Mouse (Mus musculus) monocyte, adult 5-6 weeks (primary cell): ENCODE measurements around the gene Rfx4. TPM values are rescaled to one million over a fixed set of nuclear protein-coding genes. Genes with fewer than 3 reads are reported as not detected.

Experiments
- ATAC-seq: fragments of 153-309, 156-312 bp; replicated peaks from 2 replicates; pipeline ENCODE4 v1.8.0; 2017; ENCODE audit warnings: mild to moderate bottlenecking; ENCODE audit not compliant: low TSS enrichment, insufficient number of reproducible peaks, severe bottlenecking, poor library complexity, low FRiP score
- total RNA-seq: library from RNA; stranded (forward); fragments of 200-1000, 200-491, 200-594 nt; gene quantifications from 3 replicates; pipeline ENCODE4 v1.2.3, GENCODE M21; 2017

Rfx4 gene
- total RNA-seq, 1 experiment from 2014 or later, result not detected

DNA sequence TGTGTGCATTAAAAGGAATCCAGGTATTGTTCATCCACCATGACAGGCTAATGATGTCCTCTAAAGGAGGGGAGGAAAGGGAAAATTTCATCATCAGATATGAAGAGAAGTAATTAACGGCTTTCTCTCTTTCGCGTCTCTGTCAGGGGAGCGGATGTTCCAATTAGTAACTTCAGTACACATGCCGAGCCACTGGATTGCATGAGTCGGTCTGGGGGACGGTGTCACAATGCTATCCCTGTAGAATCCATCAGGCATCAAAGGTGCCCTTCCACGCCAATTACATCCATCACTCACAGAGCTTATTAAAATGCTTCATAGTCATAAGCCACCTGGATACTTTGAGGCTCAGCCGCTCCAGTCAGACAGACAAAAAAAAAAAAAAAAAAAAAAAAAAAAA lies 51.3 kb downstream of the Rfx4 start:
- ATAC-seq, result no peak

DNA sequence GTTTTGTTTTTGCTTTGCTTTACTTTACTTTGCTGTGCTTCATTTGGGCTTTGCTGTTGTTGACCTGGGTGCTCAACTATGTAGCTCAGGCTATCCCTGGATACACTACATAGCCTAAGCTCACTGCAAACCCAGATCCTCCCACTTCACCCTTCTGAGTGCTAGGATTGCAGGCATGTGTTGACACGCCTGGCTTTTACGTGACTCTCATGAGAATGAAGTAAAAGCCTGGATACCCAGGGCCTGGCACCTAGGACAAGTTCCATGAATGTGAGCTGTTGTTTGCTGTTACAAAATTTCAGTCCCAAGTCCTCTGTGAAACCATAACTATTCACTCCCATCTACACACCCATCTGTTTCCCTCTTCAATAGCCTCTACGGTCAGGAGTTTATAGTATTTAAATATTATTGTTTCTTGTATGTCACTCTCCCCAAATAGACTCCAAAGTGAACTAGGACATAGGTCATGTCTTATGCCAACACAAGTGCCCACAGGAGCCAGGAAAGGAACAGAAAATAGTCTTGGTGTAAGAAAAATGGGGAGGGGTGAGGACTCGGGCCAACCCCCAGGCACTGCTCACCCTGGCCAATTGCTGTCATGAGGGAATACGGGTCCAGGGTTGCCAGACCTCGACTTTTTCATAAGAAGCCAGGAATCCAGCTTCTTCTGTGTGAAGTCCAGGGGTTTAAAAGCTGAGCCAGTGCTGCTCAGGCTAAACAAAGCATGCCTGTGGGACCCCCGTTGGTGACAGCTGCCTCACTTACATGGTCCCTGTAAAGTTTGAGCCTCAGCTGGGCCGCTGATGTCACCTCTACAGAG lies 54.4 kb downstream of the Rfx4 start:
- ATAC-seq, result no peak

DNA sequence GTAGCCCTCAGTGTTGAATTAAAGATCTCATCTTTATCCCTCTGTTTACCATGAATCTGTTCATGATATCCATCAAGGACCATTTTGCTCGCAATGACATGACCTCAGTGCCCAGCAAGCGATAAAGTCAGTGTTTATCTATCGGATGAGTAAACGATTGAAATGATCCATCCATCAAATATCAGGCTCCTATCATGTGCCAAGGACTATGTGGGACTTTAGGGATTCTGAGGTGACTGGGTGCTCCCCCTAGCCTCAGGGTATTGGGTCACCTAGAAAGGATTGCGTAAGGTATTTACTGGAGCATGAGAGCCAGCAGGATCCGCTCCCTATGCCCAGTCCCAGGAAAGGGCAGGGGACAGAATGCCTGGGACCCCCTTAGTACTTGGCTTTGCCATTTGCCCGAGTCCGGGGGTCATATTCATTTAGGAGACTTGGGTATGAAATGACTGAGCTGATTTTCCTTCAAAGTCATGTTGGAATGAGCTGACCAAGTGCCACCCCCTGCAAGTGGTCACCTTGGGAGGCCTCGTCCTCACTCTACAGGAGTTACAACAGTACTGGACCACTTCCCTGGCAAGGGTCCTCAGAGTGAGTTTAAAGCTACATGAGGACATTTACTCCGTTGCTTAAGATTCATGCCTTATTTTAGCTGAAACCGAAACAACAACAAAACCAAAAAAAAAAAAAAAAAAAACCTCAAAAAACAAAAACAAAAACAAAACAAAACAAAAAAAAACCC lies 55.5 kb downstream of the Rfx4 start:
- no peak for ATAC-seq

DNA sequence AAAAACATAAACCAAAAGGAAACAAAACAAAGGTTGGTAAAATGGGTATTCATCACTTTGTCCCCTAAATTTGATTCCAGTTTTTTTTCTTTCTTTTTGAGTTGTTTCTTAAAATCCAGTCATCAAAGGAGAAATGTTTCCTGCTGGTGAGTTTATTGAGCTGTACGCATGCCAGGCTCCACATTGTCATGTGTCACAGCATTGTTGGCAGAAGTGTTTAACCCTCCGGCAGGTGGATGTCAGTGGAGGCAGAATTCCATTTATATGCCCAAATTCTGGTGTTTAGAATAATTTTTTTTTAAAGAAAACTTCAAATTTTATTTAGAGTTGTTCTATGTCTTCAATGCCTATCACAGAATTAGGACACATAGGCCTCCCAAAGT lies 56.0 kb downstream of the Rfx4 start:
- ATAC-seq, result no peak

DNA sequence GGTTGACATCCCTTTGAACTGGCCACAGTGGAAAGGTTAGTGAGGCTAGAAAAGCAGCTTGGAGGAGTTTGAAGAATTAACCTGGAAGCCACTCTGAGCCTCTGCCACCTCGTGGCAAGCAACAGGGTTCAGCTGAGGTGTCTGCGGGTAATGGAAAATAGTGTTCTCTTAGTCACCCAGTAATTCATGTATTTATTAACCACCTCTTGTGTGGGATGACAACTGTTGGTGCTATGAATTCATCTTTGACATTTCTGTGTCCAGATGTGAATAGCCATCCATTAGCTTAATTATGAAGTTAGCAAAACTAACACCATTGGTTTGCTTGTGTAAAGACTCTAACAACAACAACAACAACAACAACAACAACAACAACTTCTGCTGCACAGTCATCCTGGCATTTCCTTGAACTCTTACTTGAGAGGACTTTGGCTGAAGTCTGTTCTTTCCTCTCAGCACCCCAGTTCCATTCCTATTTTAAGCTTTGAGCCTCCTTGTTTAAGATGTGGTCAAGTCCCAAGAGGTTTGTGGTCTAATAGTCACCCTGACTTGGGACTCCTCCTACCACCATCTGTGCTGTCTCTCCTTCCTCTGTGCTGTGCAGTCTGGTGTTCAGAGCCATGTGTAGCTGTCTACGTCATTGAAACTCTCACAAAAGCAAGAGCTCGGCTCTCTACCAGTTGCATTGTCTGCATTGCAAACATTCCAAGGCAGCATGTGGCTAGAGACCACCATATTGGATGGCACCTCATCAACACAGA lies 60.0 kb downstream of the Rfx4 start:
- peak; percentile 62 for ATAC-seq

DNA sequence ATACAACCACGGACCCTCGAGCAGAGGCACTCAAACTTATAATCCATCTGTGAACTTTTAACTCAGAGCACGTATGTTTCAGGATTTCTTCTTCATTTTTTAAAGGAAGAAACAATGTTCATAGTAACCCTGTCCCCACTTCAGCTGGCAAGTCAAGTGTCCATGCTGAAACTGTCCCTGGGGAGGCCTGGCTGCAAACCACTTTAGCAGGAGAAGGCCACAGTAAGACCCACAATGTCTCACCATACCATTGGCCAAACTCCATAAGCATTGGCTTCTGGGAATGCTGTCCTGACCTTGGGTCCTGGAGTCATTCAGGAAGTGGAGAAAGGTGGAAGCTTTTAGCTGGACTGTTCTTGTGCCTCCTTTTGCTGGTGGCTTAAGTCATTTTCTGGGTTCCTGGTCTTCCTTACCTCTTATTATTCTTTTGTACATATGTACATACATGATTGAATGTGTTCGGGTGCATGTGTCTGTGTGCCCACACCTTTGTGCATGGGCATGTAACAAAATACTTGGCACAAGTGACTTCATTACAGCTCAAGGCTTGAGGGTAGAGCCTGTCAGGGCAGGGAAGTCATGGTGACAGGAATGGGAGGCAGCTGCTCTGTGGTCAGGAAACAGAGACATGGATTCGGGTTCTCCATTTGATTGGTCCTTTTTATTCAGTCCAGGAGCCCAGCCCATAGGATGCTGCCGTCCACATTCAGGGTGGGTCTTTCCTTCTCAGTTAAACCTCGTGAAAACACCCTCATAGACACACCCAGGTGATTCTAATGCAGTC lies 61.4 kb downstream of the Rfx4 start:
- ATAC-seq, result no peak

DNA sequence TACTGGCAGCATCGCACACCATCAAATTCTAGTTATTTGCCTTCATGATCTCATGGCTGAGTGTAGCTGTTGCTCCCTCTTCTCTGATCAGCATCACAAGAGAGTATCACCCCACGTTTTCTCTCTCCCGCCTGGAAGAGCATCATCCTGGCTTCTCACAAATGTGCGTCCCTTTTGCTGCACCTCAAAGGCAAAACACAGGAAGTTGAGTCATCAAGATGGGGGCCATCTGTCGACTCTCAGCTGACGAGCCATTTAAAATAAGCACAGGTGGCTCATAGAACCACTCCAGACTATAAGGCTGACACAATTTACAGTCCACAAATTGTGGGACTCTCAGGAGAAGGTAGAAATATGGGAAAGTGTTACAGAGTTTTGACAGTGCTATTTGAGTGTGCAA lies 63.8 kb downstream of the Rfx4 start:
- ATAC-seq, result no peak

DNA sequence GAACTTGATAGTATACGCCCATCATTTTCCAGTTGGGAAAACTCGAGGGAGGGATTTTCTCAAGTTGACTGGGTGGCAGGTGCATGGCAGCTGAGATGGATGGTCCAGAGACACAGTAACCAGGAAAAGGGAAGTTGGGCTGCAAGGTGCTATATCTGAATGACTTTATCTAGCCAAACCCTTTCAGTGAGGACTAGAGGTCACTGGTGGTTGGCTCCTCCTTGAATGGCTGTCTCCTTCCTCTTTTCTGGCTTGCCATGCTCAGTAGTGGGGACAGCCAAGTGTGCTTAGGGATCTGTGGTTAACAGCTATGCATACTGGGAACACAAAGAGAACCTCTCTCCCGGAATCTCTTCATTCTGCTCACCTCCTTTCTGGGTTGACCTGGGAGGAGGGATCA lies 64.4 kb downstream of the Rfx4 start:
- 0 out of 2 replicates have a peak, but pooled peaks have one; percentile 24 for ATAC-seq

DNA sequence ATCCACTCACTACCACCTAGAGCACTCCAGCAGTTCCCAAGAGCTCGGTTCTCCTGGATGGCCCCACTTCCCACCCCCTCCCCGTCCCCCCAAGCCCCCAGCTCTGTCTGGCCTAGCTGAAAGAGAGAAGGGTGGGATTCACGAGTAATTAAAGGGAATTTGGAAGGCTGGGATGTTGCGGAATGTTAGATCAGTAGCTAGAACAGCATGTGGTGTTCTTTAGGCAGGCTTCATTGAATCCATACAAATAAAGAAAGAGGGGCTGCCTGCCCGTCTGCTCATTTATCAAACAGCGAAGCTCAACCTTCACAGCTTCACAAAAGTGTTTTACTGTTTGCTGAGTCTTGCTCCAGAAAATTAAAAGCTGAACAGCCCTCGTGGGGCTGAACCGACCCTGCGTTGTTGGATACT lies 66.9 kb downstream of the Rfx4 start:
- ATAC-seq, result no peak

DNA sequence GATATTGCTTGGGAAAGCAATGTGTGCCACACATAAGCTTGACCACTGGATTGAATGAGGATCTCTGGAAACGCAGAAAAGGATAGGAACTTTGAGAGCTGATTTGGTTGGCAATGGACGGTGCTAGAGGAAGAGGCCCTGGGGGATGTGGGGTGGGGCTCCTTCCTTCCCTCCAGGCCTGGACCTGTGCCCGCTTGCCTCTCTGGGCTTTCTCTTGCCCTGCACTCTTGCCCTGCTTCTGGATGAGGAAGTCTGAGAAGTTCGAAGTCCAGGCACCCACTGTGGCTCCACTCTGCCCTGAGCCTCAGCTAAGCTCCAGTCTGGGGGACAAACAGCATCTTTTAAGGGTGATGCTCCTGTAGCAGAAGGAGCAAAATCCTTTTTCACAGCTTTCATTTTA lies 67.8 kb downstream of the Rfx4 start:
- peak; percentile 38; the same call in 1 of the 2 replicates for ATAC-seq

DNA sequence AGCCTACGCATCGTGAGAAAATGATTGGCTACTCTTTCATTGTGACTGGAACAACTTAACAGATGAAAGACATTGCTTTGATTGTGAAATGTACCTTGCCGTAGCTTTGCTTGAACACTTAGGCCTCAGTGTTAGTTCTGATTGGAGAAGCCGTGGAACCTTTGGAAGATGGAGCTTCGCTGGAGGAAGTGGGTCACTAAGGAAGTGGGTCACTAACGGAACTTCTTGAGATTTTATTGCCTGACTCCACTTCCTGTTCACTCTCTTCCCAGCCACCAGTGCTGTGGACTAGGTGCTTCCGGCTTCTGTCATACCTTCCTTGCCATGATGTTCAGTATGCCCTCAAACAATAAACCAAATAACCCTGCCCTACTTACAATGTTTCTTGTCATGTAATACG lies 73.1 kb downstream of the Rfx4 start:
- no peak for ATAC-seq

DNA sequence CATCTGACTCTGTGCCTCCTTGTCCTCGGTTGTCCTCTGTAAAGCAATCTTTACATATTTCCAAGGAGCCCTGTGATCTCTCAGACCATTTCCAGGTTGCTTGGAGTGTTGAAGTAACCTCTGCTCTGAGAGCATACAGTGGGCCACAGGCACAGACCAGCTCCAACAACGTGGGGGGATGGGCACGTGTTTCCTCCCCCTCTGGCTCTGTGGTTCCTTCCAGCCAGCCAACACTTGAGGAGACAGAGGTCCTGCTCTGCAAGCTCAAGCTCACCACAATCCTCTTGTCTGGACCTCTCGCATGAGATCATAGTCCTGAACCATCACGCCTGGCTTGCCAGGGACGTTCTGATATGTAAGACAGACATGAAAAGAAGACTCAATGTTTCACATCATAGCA lies 79.7 kb downstream of the Rfx4 start:
- ATAC-seq, result no peak

DNA sequence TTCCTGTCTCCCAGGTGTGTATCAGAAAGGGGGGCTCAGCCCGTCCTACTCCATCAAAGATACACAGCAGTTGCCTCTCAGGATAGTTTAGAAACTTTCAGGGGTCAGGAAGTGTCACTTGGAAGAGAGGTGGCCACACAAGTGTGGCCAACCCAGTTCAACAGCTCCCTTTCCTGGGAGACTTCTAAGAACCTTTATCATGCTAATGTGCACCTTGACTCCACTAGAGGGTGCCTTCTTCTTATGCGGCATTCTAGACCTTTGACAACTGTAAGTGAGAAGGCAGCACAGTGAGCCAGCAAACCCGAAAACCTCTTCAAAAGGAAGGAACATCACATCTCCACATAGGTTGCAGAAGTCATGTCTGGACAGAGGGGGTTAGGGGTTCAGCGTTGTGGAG lies 80.2 kb downstream of the Rfx4 start:
- ATAC-seq, result no peak

DNA sequence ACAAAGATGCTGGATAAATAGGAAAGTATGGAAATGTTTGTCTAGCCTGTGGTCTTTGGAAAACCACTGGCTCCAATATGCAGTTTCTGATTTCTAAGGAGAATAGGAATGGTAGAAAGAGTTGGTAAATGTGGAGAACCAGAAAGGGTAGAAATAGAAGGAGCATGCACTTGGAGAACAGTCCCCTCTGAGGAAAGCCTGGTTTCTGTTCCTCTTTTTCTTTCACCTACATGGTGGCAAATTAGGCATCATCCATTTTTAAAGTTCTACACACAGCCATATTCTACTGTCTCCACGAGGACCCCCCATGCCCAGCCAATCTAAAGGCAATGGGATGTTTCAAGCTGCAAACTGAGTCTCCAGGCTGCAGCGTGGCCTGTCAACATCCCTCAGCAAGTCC lies 81.5 kb downstream of the Rfx4 start:
- no peak for ATAC-seq

DNA sequence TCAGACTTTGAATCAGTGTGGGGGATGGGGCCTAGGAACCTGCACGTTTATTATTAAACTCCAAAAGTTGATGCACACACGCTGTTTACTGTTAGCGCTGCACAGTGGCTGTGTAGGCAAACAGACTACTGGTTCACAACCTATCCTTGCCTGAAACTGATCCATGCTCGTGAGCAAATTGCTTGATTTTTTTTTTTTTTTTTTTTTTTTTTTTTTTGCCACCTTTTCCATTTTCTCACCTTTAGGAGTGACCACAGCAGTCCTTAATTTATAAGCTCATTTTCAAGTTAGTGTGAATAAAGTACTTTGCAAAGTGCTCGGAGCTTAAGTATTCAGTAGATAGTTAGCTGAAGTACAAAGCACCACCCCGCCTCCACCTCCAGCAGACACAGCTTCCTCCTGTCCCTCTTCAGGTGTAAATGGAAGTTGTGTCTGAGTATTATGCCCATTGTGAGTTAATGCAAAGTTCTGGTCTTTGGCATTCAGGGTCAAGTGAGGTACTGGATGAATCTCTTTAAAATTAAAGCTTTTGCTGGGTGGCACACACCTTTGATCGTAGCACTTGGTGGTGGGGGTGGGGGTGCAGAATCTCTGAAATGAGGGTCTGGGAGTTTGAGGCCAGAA lies 83.1 kb downstream of the Rfx4 start:
- no peak for ATAC-seq

DNA sequence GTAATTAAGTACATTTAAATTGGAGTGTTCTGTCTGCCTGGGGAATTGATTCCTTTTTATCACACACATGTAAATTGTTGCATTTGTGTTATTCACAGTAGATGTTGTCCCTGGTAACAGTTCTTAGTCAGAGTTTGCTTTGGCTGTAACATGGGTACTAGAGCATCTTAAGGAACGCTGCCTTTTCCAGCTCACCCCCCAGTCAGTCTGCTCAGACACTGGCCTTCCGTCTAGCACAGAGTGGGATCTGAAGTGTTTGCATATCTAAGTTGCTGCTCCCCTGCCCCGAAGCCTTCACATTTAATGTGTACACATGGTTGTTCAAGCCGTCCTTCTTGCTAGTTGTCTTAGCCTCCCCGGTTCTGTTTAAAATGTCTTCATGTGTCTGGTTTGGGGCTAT lies 90.8 kb downstream of the Rfx4 start:
- ATAC-seq, result no peak

DNA sequence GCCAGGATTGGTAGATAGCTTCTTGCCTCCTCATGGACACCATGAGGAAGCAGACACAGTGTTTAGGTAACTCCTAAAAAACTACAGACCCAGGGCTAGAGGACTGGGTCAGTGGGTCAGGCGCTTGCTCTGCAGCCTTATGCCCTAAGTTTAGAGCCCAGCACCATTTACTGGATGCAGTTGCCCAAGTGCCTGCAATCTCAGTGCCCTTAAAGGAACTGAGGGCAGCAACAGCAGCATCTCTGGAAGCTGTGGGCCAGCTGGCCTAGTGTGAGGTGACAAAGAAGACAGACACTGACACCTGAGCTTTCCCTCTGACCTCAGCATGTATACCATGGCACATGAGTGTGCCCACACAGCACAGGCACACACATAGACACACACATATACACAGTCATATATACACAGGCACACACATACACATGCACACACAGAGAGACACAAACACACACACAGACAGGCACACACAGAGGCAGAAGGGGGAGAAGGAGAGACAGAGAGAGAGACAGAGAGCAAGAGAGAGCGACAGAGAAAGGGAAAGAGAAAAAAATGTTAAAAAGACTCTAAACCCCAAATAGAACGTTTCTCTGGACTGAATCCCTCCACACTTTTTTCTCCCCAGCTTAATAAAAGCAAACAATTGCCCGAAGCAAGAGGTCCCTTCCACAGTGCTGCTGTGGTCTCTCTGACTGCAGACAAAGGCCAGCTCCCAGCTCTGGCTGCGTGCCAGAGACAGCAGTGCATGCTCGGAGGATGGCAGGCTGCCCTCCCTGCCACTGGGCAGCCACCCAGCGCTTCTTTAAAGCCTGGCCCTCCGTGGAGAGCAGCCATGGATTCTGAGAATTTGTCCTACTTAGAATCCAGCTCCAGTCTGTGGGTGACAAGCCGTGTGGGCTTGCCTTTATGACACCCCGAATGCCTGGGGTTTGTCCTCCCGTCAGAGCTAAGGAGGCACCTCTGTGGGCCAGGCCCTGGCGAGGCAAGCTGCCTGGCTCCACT lies 96.4 kb downstream of the Rfx4 start:
- ATAC-seq, result no peak
